Mouse (Mus musculus) retina, adult 2 months (tissue): ENCODE measurements around the gene Prdm8.

Source experiments
- DNase-seq: peaks from one replicate; pipeline ENCODE4 v3.0.0-alpha.2; 2012; ENCODE audit warnings: low read depth, low spot score

Gene Prdm8

GRCm38 (mm10) chr5:98167180-98167824 is at the start of gene Prdm8:
Prdm8 (plus strand) TSS chr5:98167198.
- DNase-seq, result no peak

GRCm38 (mm10) chr5:98127074-98127473 is 39.9 kb upstream of the Prdm8 start:
- DNase-seq, result no peak

GRCm38 (mm10) chr5:98138545-98139296 is 28.3 kb upstream of the Prdm8 start:
- DNase-seq, result no peak

GRCm38 (mm10) chr5:98139297-98139660 is 27.7 kb upstream of the Prdm8 start:
- no peak for DNase-seq

- DNase-seq, result no peak
These were observed 20.1 kb upstream of the Prdm8 start for GRCm38 (mm10) chr5:98146895-98147294.

GRCm38 (mm10) chr5:98166116-98166515 is 882 bp upstream of the Prdm8 start:
- no peak for DNase-seq

GRCm38 (mm10) chr5:98168356-98169285 is 1.6 kb downstream of the Prdm8 start:
- peak; percentile 82 for DNase-seq

- DNase-seq, result no peak
These were observed 2.7 kb downstream of the Prdm8 start for GRCm38 (mm10) chr5:98169376-98170351.

- no peak for DNase-seq
These were observed 4.7 kb downstream of the Prdm8 start for GRCm38 (mm10) chr5:98171651-98172230.

- DNase-seq, result no peak
These were observed 5.6 kb downstream of the Prdm8 start for GRCm38 (mm10) chr5:98172502-98173181.

GRCm38 (mm10) chr5:98173694-98174093 is 6.7 kb downstream of the Prdm8 start:
- DNase-seq, result no peak

GRCm38 (mm10) chr5:98179606-98180005 is 12.6 kb downstream of the Prdm8 start:
- DNase-seq, result no peak

GRCm38 (mm10) chr5:98180461-98180887 is 13.5 kb downstream of the Prdm8 start:
- no peak for DNase-seq

GRCm38 (mm10) chr5:98180888-98181635 is 14.1 kb downstream of the Prdm8 start:
- no peak for DNase-seq

- DNase-seq, result no peak
These were observed 14.9 kb downstream of the Prdm8 start for GRCm38 (mm10) chr5:98181686-98182602.

- no peak for DNase-seq
These were observed 15.6 kb downstream of the Prdm8 start for GRCm38 (mm10) chr5:98182603-98182920.

GRCm38 (mm10) chr5:98183031-98183595 is 16.1 kb downstream of the Prdm8 start:
- DNase-seq, result no peak
